Mouse (Mus musculus) heart, postnatal 0 days (tissue): ENCODE results near the gene Map3k5. TPM values are rescaled to one million over a fixed set of nuclear protein-coding genes. Genes with fewer than 3 reads are reported as not detected.

Experiments
- ATAC-seq: fragments of 200-750 bp; cut with Nextera tagmentation; 2 replicates; pipeline ENCODE4 v1.8.0; 2017; ENCODE audit warnings: low read depth, moderate number of reproducible peaks, moderate library complexity; ENCODE audit not compliant: insufficient read depth
- DNase-seq: peaks from one replicate; pipeline ENCODE4 v3.0.0-alpha.2; 2016; ENCODE audit warnings: low spot score
- H3K27ac ChIP-seq: fragments of 300-500 bp; sonication (generic); 2 replicates; pipeline ENCODE4 v1.5.1; 2014; ENCODE audit warnings: low read depth, mild to moderate bottlenecking
- H3K27me3 ChIP-seq: fragments of 300-500 bp; sonication (generic); 2 replicates; pipeline ENCODE4 v1.6.1; 2014; ENCODE audit warnings: low read length, mixed read lengths; ENCODE audit not compliant: control insufficient read depth, insufficient read depth
- H3K36me3 ChIP-seq: fragments of 300-500 bp; sonication (generic); replicated peaks from 2 replicates; pipeline ENCODE4 v1.6.1; 2014; ENCODE audit warnings: low read length, mixed read lengths; ENCODE audit not compliant: control insufficient read depth, insufficient read depth
- H3K4me1 ChIP-seq: fragments of 300-500 bp; sonication (generic); 2 replicates; pipeline ENCODE4 v1.6.1; 2014; ENCODE audit warnings: antibody characterized with exemption; ENCODE audit not compliant: control insufficient read depth, insufficient read depth
- H3K4me2 ChIP-seq: fragments of 300-500 bp; sonication (generic); 2 replicates; pipeline ENCODE4 v1.6.1; 2014; ENCODE audit warnings: low read depth, mild to moderate bottlenecking, low read length, moderate library complexity
- H3K4me3 ChIP-seq: fragments of 300-500 bp; sonication (generic); 2 replicates; pipeline ENCODE4 v1.5.1; 2014; ENCODE audit warnings: low read depth, low read length
- H3K9ac ChIP-seq: fragments of 300-500 bp; sonication (generic); replicated peaks from 2 replicates; pipeline ENCODE4 v1.6.1; 2014; ENCODE audit warnings: low read depth, low read length, mixed read lengths
- H3K9me3 ChIP-seq: fragments of 300-500 bp; sonication (generic); replicated peaks from 2 replicates; pipeline ENCODE4 v1.6.1; 2016; ENCODE audit warnings: low read length; ENCODE audit not compliant: control insufficient read depth
- CTCF ChIP-seq: IDR thresholded peaks from 2 replicates; pipeline ENCODE4 v1.5.1; 2016; ENCODE audit warnings: antibody characterized with exemption, control low read depth, low read depth
- EP300 ChIP-seq: IDR thresholded peaks from 2 replicates; pipeline ENCODE4 v1.6.1; 2016; ENCODE audit warnings: antibody characterized with exemption, low read depth
- WGBS: fragments of 180-500 bp; shearing (Covaris S2); extraction: QIAGEN DNeasy Blood & Tissue Kit; methylation state at CpG from one replicate; pipeline ENCODE4 v1.1.7; 2014; 5-methylcytosine and 5-hydroxymethylcytosine counted together
- polyA plus RNA-seq: library from polyadenylated mRNA; unstranded; fragments of >200 nt; fragmentation: Nextera tagmentation; extraction: Ambion mirVana; gene quantifications from 2 replicates; pipeline ENCODE4 v1.2.1, GENCODE M21; 2015
- total RNA-seq: library from RNA; depleted of rRNA; stranded (reverse); fragments of >200 nt; gene quantifications from 2 replicates; pipeline ENCODE4 v1.2.3, GENCODE M21; 2014; ENCODE audit warnings: low replicate concordance

Gene Map3k5
- total and polyA plus RNA-seq, 2 experiments from 2014 or later, result 2.5 to 10.8 TPM

DNA sequence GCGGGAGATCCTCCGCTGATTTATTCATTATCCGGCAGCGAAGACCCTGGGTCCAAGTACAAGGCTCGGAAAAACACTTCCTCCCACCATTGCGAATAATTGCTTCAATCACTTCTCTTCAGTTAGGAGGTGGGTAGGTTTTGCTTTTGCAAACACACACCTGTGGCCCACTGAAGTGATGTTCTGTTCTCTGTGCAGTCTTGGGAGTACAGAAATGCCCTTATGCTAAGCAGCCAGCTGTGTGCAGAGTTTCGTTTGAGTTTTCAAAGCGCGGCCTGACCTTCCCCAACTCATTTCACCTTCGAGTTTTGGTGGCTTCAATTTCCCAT is 987 bp downstream of the Map3k5 start:
- Histone ChIP-seq H3K27me3 (no peaks in the 10 kb centered on the region), H3K4me1 (peaks cover 35% of the 10 kb centered on the region), H3K9me3 (no peaks in the 10 kb centered on the region), H3K4me3 (peak overlapping the region; percentile 73), H3K36me3 (no peaks in the 10 kb centered on the region), H3K27ac (peak overlapping the region; percentile 94), H3K4me2 (peak overlapping the region; percentile 98), H3K9ac (peak overlapping the region; percentile 70)
- TF ChIP-seq EP300 (no peak), CTCF (no peak)
- ATAC-seq, result no peak
- 11% methylated on average over 10 of the region's 10 CpGs for WGBS
- no peak for DNase-seq

DNA sequence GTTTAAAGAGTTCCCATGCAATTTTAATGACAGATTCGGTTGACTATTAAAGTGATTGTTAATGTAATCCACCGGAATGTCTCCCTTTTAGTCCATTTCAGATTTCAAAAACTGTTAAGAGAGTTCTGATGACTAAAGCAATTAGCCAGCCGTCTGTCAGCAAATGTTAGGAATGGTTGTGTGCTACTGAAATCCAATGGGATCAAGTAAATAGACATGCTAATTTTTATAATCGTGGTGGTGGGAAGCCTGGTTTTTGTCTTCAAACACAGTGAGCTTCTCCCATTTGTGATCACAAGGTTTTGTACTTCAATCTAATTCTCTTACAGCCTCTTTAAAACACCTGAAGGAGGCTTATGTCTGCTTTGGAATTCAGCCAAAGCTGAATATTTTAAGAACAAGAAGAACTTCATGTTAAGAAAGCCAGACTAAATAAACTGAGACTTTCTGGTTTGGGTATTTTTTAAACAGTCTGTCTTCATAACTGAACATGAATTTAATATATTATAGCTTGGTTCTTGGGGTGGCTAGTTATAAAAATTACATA is 1.6 kb downstream of the Map3k5 start:
- TF ChIP-seq EP300, result no peak
- TF ChIP-seq CTCF, result no peak
- Histone ChIP-seq H3K36me3 (no peaks in the 10 kb centered on the region), H3K9ac (peak overlapping the region; percentile 70; the same call in 1 of the 2 replicates), H3K4me2 (peak overlapping the region; percentile 98), H3K9me3 (no peaks in the 10 kb centered on the region), H3K4me3 (peak overlapping the region; percentile 73), H3K4me1 (peaks cover 41% of the 10 kb centered on the region), H3K27ac (peak overlapping the region; percentile 94), H3K27me3 (no peaks in the 10 kb centered on the region)
- WGBS, result 35% methylated on average over 4 of the region's 4 CpGs
- no peak for DNase-seq
- no peak for ATAC-seq

DNA sequence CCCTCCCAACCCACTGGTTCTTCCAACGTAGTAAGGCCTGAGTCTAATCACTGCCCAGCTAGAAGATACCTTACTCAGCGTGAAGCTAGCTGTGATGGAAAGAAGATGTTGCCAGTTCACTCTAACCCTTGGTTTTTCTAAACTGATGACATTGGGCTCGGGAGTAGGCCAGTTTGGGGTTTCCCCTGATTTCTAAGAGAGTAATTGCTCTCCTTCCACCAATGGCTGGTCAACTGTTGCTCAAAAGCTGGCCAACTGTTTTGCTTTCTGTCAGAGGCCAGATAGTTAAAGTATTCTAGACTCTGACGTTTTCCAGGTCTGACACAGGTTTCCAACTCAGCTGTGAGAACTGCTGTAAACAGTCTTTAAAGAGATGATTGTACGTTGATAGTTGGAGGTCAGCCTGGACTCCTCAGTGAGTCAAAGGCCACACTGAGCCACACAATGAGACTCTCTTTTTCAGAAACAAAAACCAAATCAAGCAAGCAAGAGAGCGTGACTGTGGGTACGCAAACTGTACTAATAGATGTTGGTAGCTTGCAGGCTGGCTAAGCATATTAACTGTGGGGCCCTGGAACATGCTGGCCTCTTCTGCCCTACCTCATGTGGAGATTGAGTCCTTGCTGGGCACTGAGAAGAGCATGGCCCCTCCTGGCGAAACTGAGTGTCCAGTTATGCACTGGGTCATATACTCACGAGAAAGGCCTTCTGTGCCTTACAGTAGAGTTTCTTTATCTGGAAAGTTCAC is 2.9 kb downstream of the Map3k5 start:
- H3K4me1 ChIP-seq, result peaks cover 46% of the 10 kb centered on the region
- ATAC-seq (no peak), DNase-seq (no peak)
- H3K27ac ChIP-seq, result peak overlapping the region; percentile 7; the same call in 1 of the 2 replicates
- no peaks in the 10 kb centered on the region for H3K27me3 ChIP-seq
- peak overlapping the region; percentile 50 for H3K4me2 ChIP-seq
- no peaks in the 10 kb centered on the region for H3K36me3 ChIP-seq
- H3K4me3 ChIP-seq, result peak overlapping the region; percentile 11; the same call in 1 of the 2 replicates
- H3K9me3 ChIP-seq, result no peaks in the 10 kb centered on the region
- WGBS, result 62% methylated on average over 9 of the region's 9 CpGs
- no peak for TF ChIP-seq EP300
- no peak for TF ChIP-seq CTCF
- H3K9ac ChIP-seq, result no peak overlapping the region

DNA sequence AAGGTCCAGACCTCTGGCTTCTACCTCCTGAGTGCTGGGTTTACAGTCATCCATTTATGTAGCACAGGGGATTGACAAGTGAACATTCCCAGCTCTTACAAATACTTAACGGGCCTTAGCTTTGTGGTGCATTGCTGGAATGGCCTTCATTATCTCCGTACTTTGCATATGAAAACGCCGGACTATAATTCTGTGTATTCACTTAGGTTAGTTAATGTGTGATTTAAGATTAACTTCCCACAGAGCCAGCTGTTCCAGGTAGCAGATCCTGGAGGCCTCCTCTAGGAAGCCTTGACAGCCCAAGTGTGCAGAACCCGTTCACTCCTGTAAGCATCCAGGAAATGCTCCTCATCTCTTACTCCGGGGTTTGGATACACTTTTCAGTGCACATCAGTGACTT is 4.5 kb downstream of the Map3k5 start:
- Histone ChIP-seq H3K4me1 (peaks cover 40% of the 10 kb centered on the region), H3K4me3 (no peak overlapping the region), H3K36me3 (no peaks in the 10 kb centered on the region), H3K9ac (no peak overlapping the region), H3K4me2 (no peak overlapping the region), H3K27me3 (no peaks in the 10 kb centered on the region), H3K27ac (no peak overlapping the region), H3K9me3 (no peaks in the 10 kb centered on the region)
- DNase-seq (no peak), ATAC-seq (no peak)
- 70% methylated on average over 6 of the region's 6 CpGs for WGBS
- TF ChIP-seq EP300 (no peak), CTCF (no peak)

DNA sequence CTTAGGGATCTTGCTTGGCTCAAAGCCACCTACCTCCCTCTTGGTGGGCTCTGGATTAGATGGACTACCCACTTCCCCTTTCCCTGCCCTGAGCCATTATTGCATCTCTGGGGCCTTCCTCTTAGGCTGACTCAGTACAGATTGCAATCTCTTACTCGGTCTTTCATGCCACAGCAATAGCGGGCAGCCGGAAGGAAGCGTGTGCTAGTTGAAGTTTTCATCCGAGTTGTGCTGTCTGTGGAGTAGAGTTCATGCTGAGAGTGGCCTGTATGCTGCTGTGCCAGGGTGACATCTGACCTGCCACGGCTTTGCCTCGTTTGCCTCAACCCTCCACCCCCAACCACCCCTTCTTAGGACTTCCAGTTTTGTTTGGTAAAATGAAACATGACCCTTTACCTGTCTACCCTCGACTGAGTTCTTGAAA is 5.0 kb downstream of the Map3k5 start:
- H3K4me2 ChIP-seq, result no peak overlapping the region
- H3K9ac ChIP-seq, result no peak overlapping the region
- no peaks in the 10 kb centered on the region for H3K36me3 ChIP-seq
- 49% methylated on average over 8 of the region's 8 CpGs for WGBS
- no peak for ATAC-seq
- DNase-seq, result no peak
- H3K27ac ChIP-seq, result 0 out of 2 replicates have a peak overlapping the region, but pooled peaks have one; percentile 18
- no peak overlapping the region for H3K4me3 ChIP-seq
- H3K27me3 ChIP-seq, result no peaks in the 10 kb centered on the region
- no peaks in the 10 kb centered on the region for H3K9me3 ChIP-seq
- H3K4me1 ChIP-seq, result peaks cover 40% of the 10 kb centered on the region
- no peak for TF ChIP-seq EP300
- no peak for TF ChIP-seq CTCF

DNA sequence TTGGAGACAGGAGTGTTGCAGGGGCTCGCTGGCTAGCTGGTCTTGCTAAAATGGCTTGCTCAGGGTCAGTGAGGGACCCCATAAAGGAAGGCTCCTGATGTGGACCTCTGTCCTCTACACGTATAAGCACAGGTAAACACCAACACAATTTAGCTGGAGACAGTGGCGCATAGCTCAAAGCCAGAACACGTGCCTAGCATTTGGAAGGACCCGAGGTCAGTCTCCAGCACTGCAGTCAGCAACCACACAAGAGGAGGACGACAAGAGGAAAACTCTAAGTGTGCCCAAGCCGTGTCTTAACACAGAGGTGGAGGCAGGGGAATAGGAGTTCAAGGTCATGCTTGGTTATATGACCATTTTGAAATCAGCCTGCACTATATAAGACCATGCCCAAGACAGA is 5.9 kb downstream of the Map3k5 start:
- no peak for ATAC-seq
- peaks cover 43% of the 10 kb centered on the region for H3K4me1 ChIP-seq
- H3K4me3 ChIP-seq, result no peak overlapping the region
- TF ChIP-seq EP300, result no peak
- no peak for TF ChIP-seq CTCF
- H3K9me3 ChIP-seq, result no peaks in the 10 kb centered on the region
- H3K27me3 ChIP-seq, result no peaks in the 10 kb centered on the region
- no peaks in the 10 kb centered on the region for H3K36me3 ChIP-seq
- WGBS, result 79% methylated on average over 7 of the region's 7 CpGs
- peak overlapping the region; percentile 40 for H3K27ac ChIP-seq
- no peak overlapping the region for H3K4me2 ChIP-seq
- H3K9ac ChIP-seq, result no peak overlapping the region
- no peak for DNase-seq
